Mouse (Mus musculus): ENCODE measurements around the gene Azin2. TPM values are rescaled to one million over a fixed set of nuclear protein-coding genes. Genes with fewer than 3 reads are reported as not detected.

The Azin2 gene
- total and polyA plus RNA-seq, 3 experiments: 0.91 to 2.4 (median 1.7) TPM

DNA sequence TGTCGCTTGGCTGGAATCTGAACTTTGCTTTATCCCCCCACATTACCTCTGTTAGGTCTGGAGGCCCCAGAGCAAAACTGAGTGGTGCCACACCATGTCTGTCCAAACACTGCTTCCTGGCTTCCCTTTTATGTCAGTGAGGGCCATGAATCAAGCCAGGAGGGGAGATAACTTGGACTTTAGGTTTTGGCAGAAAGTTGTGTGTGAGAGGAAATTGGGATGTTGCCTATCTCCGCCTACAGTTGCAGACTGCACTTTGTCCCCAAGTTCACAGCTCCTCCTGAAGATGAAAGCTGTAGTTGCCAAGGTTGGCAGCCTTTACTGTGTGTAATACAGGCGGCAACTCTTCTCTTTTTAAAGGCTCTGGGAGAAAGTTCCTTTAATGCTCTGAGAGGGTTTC, 38.5 kb upstream of the Azin2 start:
- no peak overlapping the region for H3K9ac ChIP-seq (ENCODE audit: insufficient read depth, low read depth)
- no peak overlapping the region for H3K4me3 ChIP-seq (replicated peaks in 1 of 3; ENCODE audit: low read depth in 2 of 3, low read length in 2 of 3, poor library complexity in 1 of 3)
- no peaks in the 10 kb centered on the region for H3K9me3 ChIP-seq (replicated peaks; ENCODE audit: low read length)
- DNase-seq (ENCODE audit: extremely low read depth): no peak
- in situ Hi-C loops (cut with MboI; ENCODE audit: low pct_ligation_motif_present, low pct_unique_long_range_greater_than_20kb, low sequenced_read_pairs): no loop called here
- H3K27ac ChIP-seq (ENCODE audit: insufficient read depth, low read depth): no peak overlapping the region; the same call in 1 of the 2 replicates
- H3K4me1 ChIP-seq (ENCODE audit: control insufficient read depth in 1 of 2, insufficient read depth in 2 of 2): peaks cover 2 to 24% of the 10 kb centered on the region in 2 experiments; a peak in 3 of 4 replicates
- no peak for TF ChIP-seq ZMIZ1 (IDR thresholded peaks at IDR 0.05; ENCODE audit: low read depth, low read length)
- no peak for TF ChIP-seq MEF2A (IDR thresholded peaks at IDR 0.05; ENCODE audit: borderline replicate concordance, low read depth, low read length)
- TF ChIP-seq NRF1 (IDR thresholded peaks at IDR 0.05; ENCODE audit: low read depth, low read length): no peak
- no peak for TF ChIP-seq TBP (conservative IDR thresholded peaks at IDR 0.05; ENCODE audit: low read depth, low read length)
- TF ChIP-seq UBTF (IDR thresholded peaks at IDR 0.05; ENCODE audit: low read depth, low read length): no peak
- no peak for TF ChIP-seq ZC3H11A (IDR thresholded peaks at IDR 0.05; ENCODE audit: low read depth, low read length)
- no peak for TF ChIP-seq ZNF384 (IDR thresholded peaks at IDR 0.05; ENCODE audit: low read depth, low read length)
- no peak for TF ChIP-seq PAX5 (IDR thresholded peaks at IDR 0.05; ENCODE audit: low read length)
- no peak for TF ChIP-seq CHD1 (IDR thresholded peaks at IDR 0.05; ENCODE audit: low read depth, low read length)
- no peak for TF ChIP-seq USF2 (conservative IDR thresholded peaks at IDR 0.05; ENCODE audit: low read depth, low read length)
- no peak for TF ChIP-seq CTCF (conservative IDR thresholded peaks at IDR 0.05 in 1 of 2, IDR thresholded peaks at IDR 0.05 in 1 of 2; ENCODE audit: low read depth in 2 of 2, low read length in 2 of 2)
- no peak for TF ChIP-seq MAFK (IDR thresholded peaks at IDR 0.05; ENCODE audit: insufficient replicate concordance, low read length)
- TF ChIP-seq RAD21 (IDR thresholded peaks at IDR 0.05; ENCODE audit: low read depth, low read length): no peak
- no peak for TF ChIP-seq MXI1 (IDR thresholded peaks at IDR 0.05; ENCODE audit: low read depth, low read length)
- no peak for TF ChIP-seq JUND (conservative IDR thresholded peaks at IDR 0.05; ENCODE audit: low read depth, low read length)
- TF ChIP-seq NELFE (IDR thresholded peaks at IDR 0.05; ENCODE audit: low read depth, low read length): no peak
- no peak for TF ChIP-seq HCFC1 (IDR thresholded peaks at IDR 0.05; ENCODE audit: low read depth, low read length)
- dilution Hi-C loops (cut with MboI; ENCODE audit: extremely low pct_ligation_motif_present, extremely low pct_unique_long_range_greater_than_20kb, low sequenced_read_pairs): no loop called here
- peaks cover 20% of the 10 kb centered on the region for H3K79me2 ChIP-seq (replicated peaks; ENCODE audit: control insufficient read depth, extremely low read depth, insufficient read depth, poor library complexity, severe bottlenecking)
- peaks cover 68 to 96% of the 10 kb centered on the region in 2 experiments for H3K36me3 ChIP-seq (replicated peaks in 1 of 2; ENCODE audit: control insufficient read depth in 1 of 2, insufficient read depth in 1 of 2, low read length in 1 of 2)
- no peak overlapping the region for H3K4me2 ChIP-seq (ENCODE audit: insufficient read depth, low read depth, poor library complexity, severe bottlenecking)
- no peaks in the 10 kb centered on the region for H3K27me3 ChIP-seq (replicated peaks)

DNA sequence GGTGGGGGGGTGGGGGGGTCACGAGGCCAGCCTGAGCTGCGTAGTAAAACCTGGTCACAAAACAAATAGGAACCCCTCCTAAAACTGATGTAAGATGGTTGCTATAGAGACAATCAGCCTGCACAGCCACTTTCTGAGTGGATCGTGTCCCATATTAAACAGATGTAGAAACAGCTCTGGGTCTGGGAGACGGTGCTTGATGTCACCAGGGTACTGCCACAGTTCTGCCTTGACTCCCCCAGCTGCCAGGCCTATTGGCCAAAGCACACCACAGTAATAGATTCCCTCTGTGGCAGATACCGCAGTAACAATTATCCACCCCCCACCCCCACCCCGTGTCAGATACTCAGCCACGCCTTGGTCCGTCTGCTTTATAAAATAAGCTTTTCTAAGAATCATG, 36.2 kb upstream of the Azin2 start:
- dilution Hi-C loops (cut with MboI; ENCODE audit: extremely low pct_ligation_motif_present, extremely low pct_unique_long_range_greater_than_20kb, low sequenced_read_pairs): no loop called here
- H3K4me1 ChIP-seq (ENCODE audit: control insufficient read depth in 1 of 2, insufficient read depth in 2 of 2): peaks cover 7 to 36% of the 10 kb centered on the region in 2 experiments
- H3K4me3 ChIP-seq (replicated peaks in 1 of 3; ENCODE audit: low read depth in 2 of 3, low read length in 2 of 3, poor library complexity in 1 of 3): no peak overlapping the region

More for the DNA sequence above, 36.2 kb upstream of the Azin2 start:
- no peak for DNase-seq (ENCODE audit: extremely low read depth)
- peaks cover 58 to 88% of the 10 kb centered on the region in 2 experiments for H3K36me3 ChIP-seq (replicated peaks in 1 of 2; ENCODE audit: control insufficient read depth in 1 of 2, insufficient read depth in 1 of 2, low read length in 1 of 2)
- in situ Hi-C loops (cut with MboI; ENCODE audit: low pct_ligation_motif_present, low pct_unique_long_range_greater_than_20kb, low sequenced_read_pairs): no loop called here
- H3K79me2 ChIP-seq (replicated peaks; ENCODE audit: control insufficient read depth, extremely low read depth, insufficient read depth, poor library complexity, severe bottlenecking): peaks cover 40% of the 10 kb centered on the region
- H3K4me2 ChIP-seq (ENCODE audit: insufficient read depth, low read depth, poor library complexity, severe bottlenecking): no peak overlapping the region
- TF ChIP-seq SIN3A (IDR thresholded peaks at IDR 0.05; ENCODE audit: low read length) (no peak), UBTF (IDR thresholded peaks at IDR 0.05; ENCODE audit: low read depth, low read length) (no peak), KAT2A (IDR thresholded peaks at IDR 0.05; ENCODE audit: insufficient replicate concordance, low read length) (no peak), JUN (IDR thresholded peaks at IDR 0.05; ENCODE audit: insufficient read depth, low read depth, low read length) (no peak), MAZ (IDR thresholded peaks at IDR 0.05; ENCODE audit: low read depth, low read length) (no peak), HCFC1 (IDR thresholded peaks at IDR 0.05; ENCODE audit: low read depth, low read length) (no peak), POLR2A (IDR thresholded peaks at IDR 0.05; ENCODE audit: low read depth, low read length) (no peak), SMC3 (IDR thresholded peaks at IDR 0.05; ENCODE audit: low read depth, low read length) (no peak), RAD21 (IDR thresholded peaks at IDR 0.05; ENCODE audit: low read depth, low read length) (no peak), CHD2 (IDR thresholded peaks at IDR 0.05; ENCODE audit: low read length) (no peak), RCOR1 (conservative IDR thresholded peaks at IDR 0.05; ENCODE audit: low read depth, low read length) (no peak), BHLHE40 (IDR thresholded peaks at IDR 0.05; ENCODE audit: low read depth, low read length) (no peak), IRF4 (IDR thresholded peaks at IDR 0.05; ENCODE audit: low read depth, low read length) (no peak), ZNF384 (IDR thresholded peaks at IDR 0.05; ENCODE audit: low read depth, low read length) (no peak)
- H3K27me3 ChIP-seq (replicated peaks): no peaks in the 10 kb centered on the region
- no peak overlapping the region for H3K9ac ChIP-seq (ENCODE audit: insufficient read depth, low read depth)
- no peaks in the 10 kb centered on the region for H3K9me3 ChIP-seq (replicated peaks; ENCODE audit: low read length)
- H3K27ac ChIP-seq (ENCODE audit: insufficient read depth, low read depth): no peak overlapping the region
